Mouse (Mus musculus) urinary bladder, postnatal 36 days (tissue): Measurements from ENCODE around the gene Siva1.
A peak's percentile ranks its signal among the peaks of the same experiment; 100 is the strongest.

Source experiments
- DNase-seq, 2 experiments: peaks; one replicate each; pipeline ENCODE4 v3.0.0; 2022; ENCODE audit warnings: low spot score in 2 of 2, mixed read lengths in 1 of 2

Siva1 gene

DNA sequence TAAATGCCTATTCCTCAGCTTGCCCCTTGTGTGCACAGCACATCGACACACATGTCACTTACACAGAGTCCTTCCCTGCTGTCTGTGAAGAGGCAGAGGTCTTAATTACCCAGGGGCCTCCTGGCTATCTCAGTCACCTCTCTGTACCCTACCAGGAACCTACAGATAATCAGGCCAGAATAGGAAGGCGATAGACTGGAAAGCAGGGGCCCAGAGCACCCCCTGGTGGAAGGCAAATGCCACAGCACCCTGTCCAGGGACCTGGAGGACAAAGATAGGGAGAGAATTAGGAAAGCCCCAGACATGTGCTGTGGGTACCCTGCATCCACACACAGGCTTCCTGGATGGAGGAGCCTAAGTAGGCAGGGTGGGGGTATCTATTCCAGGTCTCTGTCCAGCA lies 20.7 kb upstream of the Siva1 start:
- peak in 1 of 2 experiments; percentile 47 for DNase-seq

DNA sequence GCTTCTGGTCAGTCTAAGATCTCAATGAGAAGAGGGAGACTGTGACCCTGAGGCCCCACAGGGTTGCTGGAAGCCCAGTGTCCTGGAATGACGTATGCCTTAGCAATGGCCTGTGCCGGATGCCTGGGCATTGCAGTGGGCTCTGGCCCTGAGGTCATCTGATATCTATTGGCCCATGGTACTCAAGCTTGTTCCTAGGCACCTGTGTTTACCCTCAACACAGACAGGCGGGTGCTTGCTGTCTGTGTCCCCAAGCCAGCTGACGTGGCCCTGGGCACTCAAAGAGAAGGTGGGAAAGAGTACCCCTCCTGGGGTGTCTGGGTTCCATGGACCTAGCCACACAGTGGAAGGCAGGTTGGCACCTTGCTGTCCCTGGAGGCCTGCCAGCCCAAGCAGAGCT lies 18.8 kb upstream of the Siva1 start:
- DNase-seq, result no peak

DNA sequence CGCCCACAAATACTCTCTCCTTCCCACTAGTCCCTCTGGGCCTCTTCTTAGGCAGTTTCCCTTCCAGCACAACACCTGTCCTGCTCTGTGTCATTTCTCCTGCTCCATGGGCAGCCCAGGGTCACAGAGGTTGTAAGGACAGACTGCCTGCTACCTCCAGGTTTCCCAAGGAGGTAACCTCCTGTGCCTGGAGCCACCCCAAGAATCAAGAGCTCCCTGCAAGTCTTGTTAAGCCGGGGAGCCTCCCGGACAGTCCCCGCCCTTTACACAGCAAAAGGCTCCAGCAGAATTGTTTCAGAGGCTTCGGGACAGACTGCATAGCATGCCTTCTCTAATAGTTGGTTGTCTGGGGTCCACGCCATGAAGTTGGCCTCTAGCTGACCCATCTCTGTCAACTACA lies 18.0 kb upstream of the Siva1 start:
- no peak for DNase-seq

DNA sequence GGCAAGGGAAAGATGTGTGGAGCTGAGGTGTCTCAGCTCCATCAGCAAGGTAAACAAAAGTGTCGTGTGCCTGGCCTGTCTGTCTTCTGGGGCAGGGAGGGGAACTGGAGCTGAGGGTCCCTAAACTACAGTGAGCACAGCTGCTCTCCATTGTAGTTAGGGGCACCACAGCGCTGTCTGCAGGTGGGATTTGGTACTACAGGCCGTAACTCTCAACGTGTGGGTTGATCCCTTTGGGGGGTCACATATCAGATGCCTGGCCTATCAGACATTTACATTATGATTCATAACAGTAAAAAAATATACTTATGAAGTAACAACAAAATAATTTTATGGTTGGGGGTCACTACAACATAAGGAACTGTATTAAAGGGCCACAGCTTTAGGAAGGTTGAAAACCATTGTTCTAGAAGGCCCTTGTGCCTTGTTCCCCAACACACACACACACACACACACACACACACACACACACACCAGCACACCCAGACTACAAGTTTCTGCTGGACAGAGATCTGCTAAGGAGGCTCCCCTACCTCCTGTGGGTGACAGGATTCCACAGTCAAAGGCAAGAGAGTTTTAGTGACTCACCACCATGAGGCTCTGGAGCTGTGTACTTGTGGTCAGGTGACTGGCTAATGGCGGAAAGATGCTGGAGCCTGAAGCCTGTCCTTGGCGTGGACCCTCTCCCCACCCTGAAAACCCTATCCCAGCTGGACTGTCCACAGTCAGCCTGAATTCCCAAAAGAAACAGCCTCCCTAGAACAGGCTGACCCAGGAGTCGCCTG lies 17.2 kb upstream of the Siva1 start:
- DNase-seq, result no peak

DNA sequence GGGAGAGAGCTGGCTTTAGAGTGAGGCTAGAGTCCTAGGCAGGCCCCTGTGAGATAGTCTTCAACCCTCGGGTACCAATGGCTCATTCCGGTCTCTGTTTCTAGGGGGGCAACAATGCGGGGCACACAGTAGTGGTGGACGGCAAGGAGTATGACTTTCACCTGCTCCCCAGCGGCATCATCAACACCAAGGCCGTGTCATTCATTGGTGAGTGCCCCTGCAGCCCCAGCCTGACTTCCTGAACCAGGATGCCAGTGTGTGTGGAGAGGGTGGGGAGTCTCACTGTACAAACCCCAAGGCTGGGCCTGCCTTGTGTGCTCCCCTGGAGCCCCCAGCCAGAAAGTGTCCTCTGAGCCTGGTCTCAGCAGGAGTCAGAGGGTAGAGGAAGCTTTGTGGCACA lies 16.3 kb upstream of the Siva1 start:
- DNase-seq, result no peak

DNA sequence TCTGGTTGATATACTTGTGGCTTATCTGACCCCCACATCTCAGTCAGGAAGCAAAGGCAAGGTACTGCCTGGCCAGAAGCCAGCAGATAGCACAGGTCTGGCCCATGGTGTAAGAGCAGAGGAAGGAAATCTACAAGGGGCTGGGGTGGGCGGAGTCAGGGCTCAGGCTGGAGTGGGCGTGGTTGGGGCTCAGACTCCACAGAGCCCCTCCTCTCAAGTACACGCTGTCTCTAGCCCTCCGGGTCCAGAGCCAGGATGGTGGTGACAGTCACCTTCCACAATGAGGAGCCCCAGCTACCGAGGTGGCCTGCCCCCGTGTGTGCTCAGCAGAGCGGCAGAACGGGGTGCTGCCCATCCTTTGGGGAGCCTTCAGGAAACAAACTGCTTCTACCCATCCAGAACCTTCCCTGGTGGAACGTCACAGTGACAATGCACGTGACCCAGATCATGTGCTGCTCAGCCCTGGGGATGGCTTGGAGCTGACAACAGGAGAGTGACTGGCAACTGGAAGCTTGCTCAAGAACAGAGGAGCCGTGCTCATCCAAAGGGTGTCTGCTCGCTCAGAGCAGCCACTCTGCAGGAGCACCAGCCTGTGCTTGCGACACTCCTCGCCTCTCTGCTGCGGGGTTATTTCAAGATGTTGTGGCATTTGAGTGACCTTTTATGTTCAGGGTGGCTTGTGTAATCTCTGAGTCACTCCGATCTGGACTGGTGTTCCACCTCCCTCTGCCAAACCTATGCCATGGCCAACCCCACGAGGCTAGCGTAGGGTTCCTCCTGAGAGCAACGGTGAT lies 15.4 kb upstream of the Siva1 start:
- peak in 1 of 2 experiments; percentile 67 for DNase-seq

DNA sequence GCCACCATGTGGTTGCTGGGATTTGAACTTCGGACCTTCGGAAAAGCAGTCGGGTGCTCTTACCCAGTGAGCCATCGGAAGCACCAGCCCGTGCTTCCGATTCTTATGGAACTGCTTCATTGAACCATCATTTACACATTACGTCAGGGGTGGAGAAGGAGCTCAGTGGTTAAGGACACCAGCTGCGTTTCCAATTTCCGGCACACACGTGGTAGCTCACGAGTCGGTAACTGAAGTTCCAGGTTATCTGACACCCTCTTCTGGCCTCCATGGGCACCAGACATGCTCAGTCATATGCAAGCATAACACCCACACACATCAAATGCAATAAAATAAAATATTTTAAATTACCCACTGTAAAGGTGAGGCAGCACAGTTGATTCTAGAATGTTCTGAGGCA lies 14.4 kb upstream of the Siva1 start:
- DNase-seq, result no peak

DNA sequence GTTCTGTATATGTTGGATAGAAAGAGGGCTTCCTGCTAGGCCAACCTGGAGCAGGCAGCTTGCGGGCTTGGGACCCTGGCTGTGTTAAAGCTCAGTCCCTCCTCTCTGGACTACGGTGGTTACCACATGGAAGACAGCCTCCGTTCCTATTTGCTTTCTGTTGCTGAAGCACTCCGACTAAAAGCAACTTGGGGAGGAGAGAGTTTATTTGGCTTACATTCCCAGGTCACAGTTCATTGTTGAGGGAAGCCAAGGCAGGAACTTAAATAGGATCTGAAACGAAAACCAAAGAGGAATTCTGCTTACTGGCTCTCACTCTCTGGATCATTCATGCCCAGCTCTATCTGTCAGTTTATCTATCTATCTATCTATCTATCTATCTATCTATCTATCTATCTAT lies 13.7 kb upstream of the Siva1 start:
- DNase-seq, result no peak

DNA sequence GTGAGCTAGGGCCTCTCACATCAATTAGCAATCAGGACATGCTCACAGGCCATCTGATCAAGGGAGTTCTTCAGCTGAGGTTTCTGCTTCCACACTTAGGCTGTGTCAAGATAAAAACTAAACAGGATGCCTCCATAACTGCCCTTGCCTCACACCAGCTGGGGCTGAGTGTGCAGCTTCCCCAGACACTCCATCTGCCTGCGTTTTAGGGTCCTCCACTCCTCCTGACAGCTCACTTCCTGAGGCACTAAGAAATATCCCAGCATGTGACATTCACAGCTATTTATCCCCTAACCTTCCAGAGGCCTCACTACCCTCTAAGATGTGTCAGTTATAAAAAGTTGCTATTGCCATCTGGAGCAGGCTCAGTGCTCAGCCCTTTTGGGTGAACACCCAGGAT lies 13.0 kb upstream of the Siva1 start:
- DNase-seq, result no peak

DNA sequence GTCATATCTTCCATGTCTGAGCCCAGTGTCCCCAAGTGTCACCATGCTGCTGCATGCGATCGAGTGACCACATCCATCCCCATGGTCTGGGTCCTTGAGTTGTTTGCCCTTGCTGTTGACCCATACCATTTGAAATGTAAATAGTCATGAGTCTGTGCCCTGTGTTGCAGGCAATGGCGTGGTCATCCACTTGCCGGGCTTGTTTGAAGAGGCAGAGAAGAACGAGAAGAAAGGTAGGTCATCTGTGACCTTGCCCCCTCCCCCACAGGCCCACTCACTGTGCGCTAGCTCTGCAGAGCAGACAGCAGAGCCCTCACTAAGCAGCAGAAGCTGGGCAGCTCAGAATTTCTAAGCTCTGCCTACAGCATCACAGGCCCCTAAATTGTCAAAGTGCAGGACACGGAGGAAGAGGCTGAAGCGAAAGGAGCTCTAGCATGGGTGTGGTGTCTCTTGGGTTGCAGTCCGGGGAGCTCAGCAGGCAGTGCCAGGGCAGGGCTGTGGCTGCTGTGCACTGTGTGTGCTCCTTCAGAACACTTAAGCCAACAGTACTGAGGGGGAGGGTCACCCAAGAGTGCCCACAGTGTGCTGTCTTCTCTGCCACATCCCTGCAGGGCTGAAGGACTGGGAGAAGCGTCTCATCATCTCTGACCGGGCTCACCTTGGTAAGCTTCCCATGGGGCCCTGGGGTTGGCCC lies 12.2 kb upstream of the Siva1 start:
- no peak for DNase-seq

DNA sequence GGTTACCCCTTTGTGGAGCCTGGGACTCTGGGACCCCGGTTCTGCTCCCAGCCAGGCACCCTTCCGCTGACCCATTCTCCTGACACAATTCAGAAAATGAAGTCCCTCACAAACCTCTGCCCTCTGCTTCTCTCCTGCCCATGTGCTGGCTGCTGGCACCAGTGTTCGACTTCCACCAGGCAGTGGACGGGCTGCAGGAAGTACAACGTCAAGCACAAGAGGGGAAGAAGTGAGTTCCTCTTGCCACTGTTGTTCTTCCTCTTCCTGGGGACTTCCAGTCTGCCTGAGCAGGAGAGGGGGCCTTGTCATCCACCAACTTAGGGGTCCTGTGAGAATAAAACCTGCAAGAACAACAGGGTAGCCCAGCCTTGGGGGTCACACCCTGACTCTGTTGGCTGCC lies 11.6 kb upstream of the Siva1 start:
- no peak for DNase-seq

DNA sequence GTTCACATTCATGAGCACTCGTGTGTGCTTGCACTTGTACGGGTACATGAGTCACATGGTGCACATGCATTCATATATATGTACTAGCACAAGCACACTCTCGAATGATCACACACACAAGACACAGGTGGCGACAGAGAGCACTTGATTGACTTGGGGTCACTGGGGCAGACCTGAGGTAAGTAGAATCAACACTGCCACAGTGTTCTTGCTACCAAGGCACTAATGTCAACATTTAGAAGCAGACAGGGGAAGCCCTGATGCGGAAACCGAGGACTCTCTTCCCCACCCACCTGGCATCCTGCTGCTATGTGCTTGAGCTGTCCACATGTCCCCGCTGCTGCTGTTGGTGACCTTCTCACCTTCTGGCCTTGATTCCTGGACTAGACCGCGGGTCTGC lies 10.8 kb upstream of the Siva1 start:
- DNase-seq, result no peak

DNA sequence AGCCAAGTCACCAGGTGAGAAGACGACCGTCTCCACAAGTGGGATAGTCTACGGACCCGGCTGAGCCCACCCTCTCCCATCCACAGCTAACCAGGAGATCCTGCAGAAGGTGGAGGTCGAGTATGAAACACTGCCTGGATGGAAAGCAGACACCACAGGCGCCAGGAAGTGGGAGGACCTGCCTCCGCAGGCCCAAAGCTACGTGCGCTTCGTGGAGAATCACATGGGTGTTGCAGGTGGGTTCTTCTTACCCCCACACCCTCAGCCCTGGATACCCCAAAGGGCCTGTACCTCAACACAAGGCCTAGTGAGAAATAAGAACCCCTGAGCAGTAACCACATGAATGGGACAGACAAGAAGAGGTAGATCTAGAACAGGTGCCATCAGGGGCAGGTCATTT lies 5.0 kb upstream of the Siva1 start:
- no peak for DNase-seq

DNA sequence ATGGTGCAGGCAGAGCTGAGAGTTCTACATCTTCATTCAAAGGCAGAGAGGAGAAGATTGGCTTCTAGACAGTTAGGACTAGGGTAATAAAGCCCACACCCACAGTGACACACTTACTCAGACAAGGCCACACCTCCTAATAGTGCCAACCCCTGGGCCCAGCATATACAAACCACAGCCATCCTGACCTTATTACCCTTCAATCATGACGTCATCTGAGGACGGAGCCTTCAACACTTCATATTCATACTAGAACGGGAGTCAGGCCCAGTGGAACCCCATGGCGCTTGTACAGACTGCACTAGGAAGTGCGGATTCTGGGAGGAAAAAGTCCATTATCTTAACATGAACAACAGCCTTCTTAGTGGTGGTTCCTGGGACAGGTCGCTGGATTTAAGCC lies 1.4 kb upstream of the Siva1 start:
- DNase-seq, result no peak

DNA sequence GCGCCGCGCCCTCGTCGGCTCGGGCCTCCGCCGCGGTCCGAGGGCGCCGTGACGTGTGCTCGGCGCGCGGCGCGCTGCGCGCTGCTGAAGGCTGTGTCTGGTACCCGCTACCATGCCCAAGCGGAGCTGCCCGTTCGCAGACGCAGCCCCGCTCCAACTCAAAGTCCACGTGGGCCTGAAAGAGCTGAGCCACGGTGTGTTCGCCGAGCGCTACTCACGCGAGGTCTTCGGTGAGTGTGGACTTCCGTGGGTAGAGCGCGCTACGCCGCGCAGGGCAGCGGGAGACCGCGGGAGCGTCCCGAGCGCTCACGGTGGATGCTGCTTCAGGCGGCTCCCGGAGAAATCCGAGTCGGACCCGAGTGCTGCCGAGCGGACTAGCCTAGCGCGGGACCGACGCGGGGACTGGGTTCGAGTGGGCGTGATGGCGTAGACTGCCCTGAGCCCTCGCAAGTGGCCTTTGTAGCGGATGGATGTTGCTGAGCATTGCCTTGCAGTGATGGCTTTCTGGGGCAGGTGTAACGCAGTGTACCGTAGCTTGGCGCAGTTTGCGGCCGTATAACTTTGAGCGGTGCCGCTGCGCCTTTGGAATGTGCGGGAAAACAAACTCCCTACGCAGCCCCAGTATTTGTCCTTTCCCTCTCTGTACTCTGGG lies 502 bp downstream of the Siva1 start:
- DNase-seq, result no peak

DNA sequence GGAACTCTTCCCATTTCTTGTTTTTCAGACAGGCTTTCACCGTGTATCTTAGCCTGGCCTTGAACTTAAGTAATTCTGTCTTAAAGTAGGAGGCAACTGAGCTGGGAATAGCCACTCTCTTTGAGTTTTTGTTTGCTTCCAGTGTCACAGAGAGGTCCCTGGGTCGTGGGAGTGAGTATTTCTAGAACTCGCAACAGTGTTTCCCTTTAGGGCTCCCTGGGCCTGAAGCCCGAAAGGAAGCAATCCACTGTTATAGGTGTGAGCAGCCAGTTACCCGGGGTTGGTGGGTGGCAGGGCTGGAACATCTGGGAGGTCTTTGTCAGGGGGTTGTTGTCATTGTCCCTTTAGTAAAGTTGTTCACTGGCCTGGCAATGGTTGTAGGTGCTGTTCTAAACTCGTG lies 1.7 kb downstream of the Siva1 start:
- no peak for DNase-seq

DNA sequence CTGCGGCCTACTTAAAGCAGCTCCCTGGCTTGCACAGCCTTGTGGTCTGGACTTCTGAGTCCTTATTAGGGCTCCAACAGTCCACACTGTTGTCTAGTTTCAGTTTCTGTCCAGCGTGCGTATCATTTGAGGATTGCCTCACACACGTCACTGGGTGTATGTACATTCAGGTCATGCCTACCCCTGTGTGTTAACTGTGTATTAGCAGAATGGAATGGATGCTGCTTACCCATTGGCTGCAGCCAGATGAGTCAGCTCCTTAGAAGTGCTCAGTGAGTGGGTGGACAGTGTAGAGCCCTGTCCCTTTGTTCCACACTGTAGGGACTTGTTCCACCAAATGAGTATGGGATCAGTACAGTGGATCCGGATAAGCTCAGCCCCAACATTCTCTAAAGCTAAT lies 3.6 kb downstream of the Siva1 start:
- no peak for DNase-seq

DNA sequence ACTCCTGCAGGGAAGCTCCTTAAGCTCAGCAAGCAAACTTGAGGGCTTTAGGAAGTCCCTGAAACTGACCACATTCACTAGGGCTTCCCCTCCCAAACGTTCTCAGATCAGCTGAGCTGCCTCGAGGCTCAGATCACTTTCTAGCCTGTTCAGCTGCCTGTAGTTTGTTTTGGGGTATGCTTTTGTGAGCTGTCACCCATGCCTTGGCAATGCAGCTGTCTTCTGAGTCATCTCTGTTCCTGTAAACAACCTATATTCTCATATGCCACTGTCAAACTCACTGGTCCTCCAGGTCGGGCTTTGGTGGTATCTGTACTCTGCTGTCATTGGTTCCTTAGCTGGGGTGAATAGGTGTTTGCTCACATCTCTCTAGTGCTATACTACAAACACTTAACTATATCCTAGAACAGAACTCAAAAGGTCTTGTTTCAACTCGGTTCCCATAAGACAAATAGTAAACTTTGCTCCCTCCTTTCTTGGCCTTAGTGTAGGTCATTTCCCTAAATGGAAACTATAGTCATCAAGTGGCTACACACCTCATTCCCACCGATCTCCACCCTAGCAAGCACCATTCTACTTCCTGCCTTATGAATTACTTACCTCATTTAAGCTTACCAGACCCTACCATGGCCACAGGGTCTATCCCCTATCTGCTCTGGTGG lies 7.4 kb downstream of the Siva1 start:
- no peak for DNase-seq

DNA sequence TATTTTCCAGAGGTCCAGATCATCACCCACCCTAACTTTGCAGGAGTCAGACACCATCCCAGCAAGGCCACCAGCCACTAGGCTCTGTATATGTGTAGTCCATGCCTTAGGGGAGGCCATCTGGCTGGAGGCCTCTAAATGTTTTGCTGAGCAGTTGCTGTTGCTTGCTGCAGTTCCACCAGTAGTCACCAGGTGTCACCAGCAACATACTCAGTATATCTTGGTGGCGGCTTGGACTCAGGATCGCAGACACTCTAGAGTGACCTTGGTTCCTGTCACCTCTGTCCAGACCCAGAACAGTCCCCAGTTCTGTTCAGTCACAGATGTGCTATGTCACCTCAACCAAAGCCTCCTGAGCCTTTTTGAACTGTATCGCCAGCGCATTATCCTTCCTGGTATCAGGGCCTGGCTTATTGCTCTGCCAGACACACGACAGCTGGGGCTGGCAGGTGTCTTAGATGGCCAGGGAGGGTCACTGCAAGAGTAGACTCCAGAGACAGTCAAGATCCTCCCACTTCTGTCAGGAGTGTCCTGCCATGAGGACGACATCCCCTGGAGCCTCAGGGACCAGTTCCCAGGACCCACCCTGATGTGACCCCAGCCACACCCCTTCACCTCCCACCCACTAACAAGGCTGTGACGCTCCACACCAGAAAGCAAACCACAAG lies 8.8 kb downstream of the Siva1 start:
- peak; percentile 76 to 84 for DNase-seq

DNA sequence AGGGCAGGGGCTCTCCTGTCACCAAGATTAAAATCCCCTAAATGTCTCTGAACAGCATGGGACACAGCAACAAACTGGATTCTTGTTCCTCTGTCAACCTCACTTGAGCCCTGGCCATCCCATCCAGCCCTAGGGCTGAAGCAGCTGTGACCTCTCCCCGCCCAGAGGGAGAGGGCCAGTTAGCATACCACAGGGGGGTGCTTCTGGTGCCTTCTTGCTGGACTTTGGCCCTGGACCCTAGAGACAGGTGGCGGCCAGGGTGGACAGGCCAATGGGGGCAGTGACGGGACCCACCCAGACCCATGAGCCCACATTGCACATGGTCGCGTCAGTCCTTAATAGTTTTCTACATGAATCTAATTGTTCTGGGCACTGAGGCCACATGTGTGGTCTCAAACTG lies 9.6 kb downstream of the Siva1 start:
- DNase-seq, result no peak

DNA sequence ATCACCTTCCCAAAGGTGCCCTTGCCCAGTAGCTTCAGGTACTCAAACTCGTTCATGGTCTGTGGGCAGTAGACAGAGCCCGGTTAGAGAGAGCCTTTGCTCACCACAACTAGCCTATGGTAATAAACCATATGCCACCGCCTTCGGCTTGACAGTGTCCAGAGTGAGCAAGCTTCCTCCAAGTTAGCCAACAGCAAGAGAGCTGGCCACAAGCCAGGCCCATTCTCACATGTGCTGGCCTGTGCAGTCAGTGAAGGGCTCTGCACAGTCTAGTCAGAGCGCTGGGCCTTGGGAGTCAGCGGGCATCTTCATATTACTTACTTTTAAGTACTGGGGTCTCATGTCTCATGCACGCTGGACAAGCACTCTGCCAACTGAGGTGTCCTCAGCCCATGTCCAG lies 14.1 kb downstream of the Siva1 start:
- peak in 1 of 2 experiments; percentile 57 for DNase-seq
